Mouse (Mus musculus): ENCODE measurements around the gene Pitpnm1. TPM values are rescaled to one million over a fixed set of nuclear protein-coding genes. Genes with fewer than 3 reads are reported as not detected.
A peak's percentile ranks its signal among the peaks of the same experiment; 100 is the strongest.

Pitpnm1 gene
- polyA plus RNA-seq, 1 experiment from 2014 or later, result 80.9 TPM

GRCm38 (mm10) chr19:4099056-4099455, 742 bp upstream of the Pitpnm1 start:
- Histone ChIP-seq H3K27me3 (replicated peaks) (no peaks in the 10 kb centered on the region), H3K4me1 (peaks cover 70% of the 10 kb centered on the region), H3K4me2 (peak overlapping the region; percentile 84), H3K4me3 (replicated peaks) (0 out of 2 replicates have a peak overlapping the region, but pooled peaks have one; percentile 66), H3K36me3 (0 out of 2 replicates have a peak, but pooled peaks cover 6% of the 10 kb centered on the region), H3K9ac (replicated peaks) (0 out of 2 replicates have a peak overlapping the region, but pooled peaks have one; percentile 26), H3K9me3 (replicated peaks) (no peaks in the 10 kb centered on the region), H3K27ac (replicated peaks) (0 out of 2 replicates have a peak overlapping the region, but pooled peaks have one; percentile 48)
- no peak for ATAC-seq (ENCODE audit: low FRiP score)
- WGBS, result 12% methylated on average over 9 of the region's 9 CpGs

- ATAC-seq (ENCODE audit: low FRiP score), result peak; percentile 9; the same call in 1 of the 2 replicates
- H3K9me3 ChIP-seq (replicated peaks), result no peaks in the 10 kb centered on the region
- under 1% methylated on average over 51 of the region's 52 CpGs for WGBS
- H3K4me2 ChIP-seq, result peak overlapping the region; percentile 84
- H3K27ac ChIP-seq (replicated peaks), result peak overlapping the region; percentile 72
- peak overlapping the region; percentile 66 for H3K4me3 ChIP-seq (replicated peaks)
- H3K27me3 ChIP-seq (replicated peaks), result no peaks in the 10 kb centered on the region
- peak overlapping the region; percentile 75 for H3K9ac ChIP-seq (replicated peaks)
- H3K36me3 ChIP-seq, result peaks cover 21% of the 10 kb centered on the region
- H3K4me1 ChIP-seq, result peaks cover 69% of the 10 kb centered on the region
These were observed 992 bp downstream of the Pitpnm1 start for GRCm38 (mm10) chr19:4100718-4101261.

- no peak for ATAC-seq (ENCODE audit: low FRiP score)
- peak overlapping the region; percentile 72 for H3K27ac ChIP-seq (replicated peaks)
- H3K27me3 ChIP-seq (replicated peaks), result no peaks in the 10 kb centered on the region
- H3K9me3 ChIP-seq (replicated peaks), result no peaks in the 10 kb centered on the region
- H3K4me3 ChIP-seq (replicated peaks), result peak overlapping the region; percentile 66
- WGBS, result 65% methylated on average over 6 of the region's 6 CpGs
- peaks cover 63% of the 10 kb centered on the region for H3K4me1 ChIP-seq
- peak overlapping the region; percentile 84 for H3K4me2 ChIP-seq
- peaks cover 24% of the 10 kb centered on the region for H3K36me3 ChIP-seq
- peak overlapping the region; percentile 75 for H3K9ac ChIP-seq (replicated peaks)
These were observed 1.7 kb downstream of the Pitpnm1 start for GRCm38 (mm10) chr19:4101466-4101865.

- peaks cover 62% of the 10 kb centered on the region for H3K4me1 ChIP-seq
These were observed 2.3 kb downstream of the Pitpnm1 start for GRCm38 (mm10) chr19:4102049-4102448.

GRCm38 (mm10) chr19:4102626-4103025, 2.8 kb downstream of the Pitpnm1 start:
- Histone ChIP-seq H3K9me3 (replicated peaks) (no peaks in the 10 kb centered on the region), H3K4me3 (replicated peaks) (no peak overlapping the region), H3K36me3 (peaks cover 35% of the 10 kb centered on the region), H3K27me3 (replicated peaks) (no peaks in the 10 kb centered on the region), H3K4me2 (no peak overlapping the region), H3K9ac (replicated peaks) (no peak overlapping the region), H3K4me1 (peaks cover 58% of the 10 kb centered on the region), H3K27ac (replicated peaks) (no peak overlapping the region)
- 94% methylated on average over 12 of the region's 12 CpGs for WGBS
- ATAC-seq (ENCODE audit: low FRiP score), result no peak

More at GRCm38 (mm10) chr19:4102049-4102448, 2.3 kb downstream of the Pitpnm1 start:
- H3K27me3 ChIP-seq (replicated peaks), result no peaks in the 10 kb centered on the region
- peak overlapping the region; percentile 66 for H3K4me3 ChIP-seq (replicated peaks)
- WGBS, result 91% methylated on average over 2 of the region's 2 CpGs
- peak overlapping the region; percentile 75; the same call in 1 of the 2 replicates for H3K9ac ChIP-seq (replicated peaks)
- no peaks in the 10 kb centered on the region for H3K9me3 ChIP-seq (replicated peaks)
- no peak for ATAC-seq (ENCODE audit: low FRiP score)
- H3K4me2 ChIP-seq, result peak overlapping the region; percentile 84
- no peak overlapping the region for H3K27ac ChIP-seq (replicated peaks)
- H3K36me3 ChIP-seq, result peaks cover 30% of the 10 kb centered on the region

- H3K27me3 ChIP-seq (replicated peaks), result no peaks in the 10 kb centered on the region
- H3K36me3 ChIP-seq, result peaks cover 42% of the 10 kb centered on the region
- no peak overlapping the region for H3K9ac ChIP-seq (replicated peaks)
- H3K27ac ChIP-seq (replicated peaks), result no peak overlapping the region
- no peak overlapping the region for H3K4me3 ChIP-seq (replicated peaks)
- ATAC-seq (ENCODE audit: low FRiP score), result no peak
- 92% methylated on average over 18 of the region's 18 CpGs for WGBS
- H3K4me1 ChIP-seq, result peaks cover 51% of the 10 kb centered on the region
- no peak overlapping the region for H3K4me2 ChIP-seq
- no peaks in the 10 kb centered on the region for H3K9me3 ChIP-seq (replicated peaks)
These were observed 3.5 kb downstream of the Pitpnm1 start for GRCm38 (mm10) chr19:4103294-4103693.

GRCm38 (mm10) chr19:4103792-4104191, 4.0 kb downstream of the Pitpnm1 start:
- no peaks in the 10 kb centered on the region for H3K9me3 ChIP-seq (replicated peaks)
- no peak overlapping the region for H3K4me2 ChIP-seq
- H3K27me3 ChIP-seq (replicated peaks), result no peaks in the 10 kb centered on the region
- H3K4me3 ChIP-seq (replicated peaks), result no peak overlapping the region
- no peak overlapping the region for H3K27ac ChIP-seq (replicated peaks)
- H3K9ac ChIP-seq (replicated peaks), result no peak overlapping the region
- WGBS, result 77% methylated on average over 3 of the region's 3 CpGs
- peaks cover 46% of the 10 kb centered on the region for H3K4me1 ChIP-seq
- ATAC-seq (ENCODE audit: low FRiP score), result no peak
- H3K36me3 ChIP-seq, result peaks cover 47% of the 10 kb centered on the region

GRCm38 (mm10) chr19:4104675-4105194, 4.9 kb downstream of the Pitpnm1 start:
- WGBS, result 92% methylated on average over 16 of the region's 16 CpGs
- H3K27ac ChIP-seq (replicated peaks), result no peak overlapping the region
- H3K36me3 ChIP-seq, result peaks cover 55% of the 10 kb centered on the region

GRCm38 (mm10) chr19:4106654-4107053, 6.9 kb downstream of the Pitpnm1 start:
- Histone ChIP-seq H3K36me3 (peaks cover 69% of the 10 kb centered on the region), H3K4me2 (no peak overlapping the region), H3K9me3 (replicated peaks) (no peaks in the 10 kb centered on the region), H3K27ac (replicated peaks) (no peak overlapping the region), H3K4me1 (peaks cover 17% of the 10 kb centered on the region), H3K4me3 (replicated peaks) (no peak overlapping the region), H3K27me3 (replicated peaks) (no peaks in the 10 kb centered on the region), H3K9ac (replicated peaks) (no peak overlapping the region)
- no peak for ATAC-seq (ENCODE audit: low FRiP score)
- WGBS, result 93% methylated on average over 14 of the region's 14 CpGs

More at GRCm38 (mm10) chr19:4104675-4105194, 4.9 kb downstream of the Pitpnm1 start:
- H3K4me3 ChIP-seq (replicated peaks), result no peak overlapping the region
- no peak for ATAC-seq (ENCODE audit: low FRiP score)
- no peak overlapping the region for H3K4me2 ChIP-seq
- no peak overlapping the region for H3K9ac ChIP-seq (replicated peaks)
- H3K4me1 ChIP-seq, result peaks cover 36% of the 10 kb centered on the region
- no peaks in the 10 kb centered on the region for H3K27me3 ChIP-seq (replicated peaks)
- H3K9me3 ChIP-seq (replicated peaks), result no peaks in the 10 kb centered on the region

- ATAC-seq (ENCODE audit: low FRiP score), result no peak
- WGBS, result 88% methylated on average over 9 of the region's 9 CpGs
- H3K4me3 ChIP-seq (replicated peaks), result no peak overlapping the region
- peaks cover 82% of the 10 kb centered on the region for H3K36me3 ChIP-seq
- H3K9me3 ChIP-seq (replicated peaks), result no peaks in the 10 kb centered on the region
- H3K27me3 ChIP-seq (replicated peaks), result no peaks in the 10 kb centered on the region
- H3K4me2 ChIP-seq, result no peak overlapping the region
- H3K27ac ChIP-seq (replicated peaks), result no peak overlapping the region
- H3K9ac ChIP-seq (replicated peaks), result no peak overlapping the region
- peaks cover under 1% of the 10 kb centered on the region; the same call in 1 of the 2 replicates for H3K4me1 ChIP-seq
These were observed 8.7 kb downstream of the Pitpnm1 start for GRCm38 (mm10) chr19:4108535-4108934.

- H3K4me2 ChIP-seq, result no peak overlapping the region
- H3K27me3 ChIP-seq (replicated peaks), result no peaks in the 10 kb centered on the region
- H3K27ac ChIP-seq (replicated peaks), result no peak overlapping the region
- peaks cover 93% of the 10 kb centered on the region for H3K36me3 ChIP-seq
- ATAC-seq (ENCODE audit: low FRiP score), result no peak
- H3K4me3 ChIP-seq (replicated peaks), result no peak overlapping the region
- no peak overlapping the region for H3K9ac ChIP-seq (replicated peaks)
- no peaks in the 10 kb centered on the region for H3K9me3 ChIP-seq (replicated peaks)
- H3K4me1 ChIP-seq, result 0 out of 2 replicates have a peak, but pooled peaks cover 5% of the 10 kb centered on the region
- WGBS, result 95% methylated on average over 26 of the region's 26 CpGs
These were observed 12.5 kb downstream of the Pitpnm1 start for GRCm38 (mm10) chr19:4112063-4112960.

All from neural tube, embryonic 15.5 days (tissue).